Mouse (Mus musculus) layer of hippocampus, postnatal 14 days (tissue): ENCODE data around the gene Gcsh. TPM values are rescaled to one million over a fixed set of nuclear protein-coding genes. Genes with fewer than 3 reads are reported as not detected.

Experiments
- DNase-seq, 2 experiments: peaks; one replicate each; pipeline ENCODE4 v3.0.0; 2021 to 2022; ENCODE audit warnings: low spot score in 2 of 2, mixed read lengths in 1 of 2
- total RNA-seq, 2 experiments: library from RNA; stranded (reverse); gene quantifications; 2 replicates each; pipeline ENCODE4 v1.2.3; 2021

The Gcsh gene
- total RNA-seq, 2 experiments from 2014 or later, result 49.1 to 55.1 TPM

DNA sequence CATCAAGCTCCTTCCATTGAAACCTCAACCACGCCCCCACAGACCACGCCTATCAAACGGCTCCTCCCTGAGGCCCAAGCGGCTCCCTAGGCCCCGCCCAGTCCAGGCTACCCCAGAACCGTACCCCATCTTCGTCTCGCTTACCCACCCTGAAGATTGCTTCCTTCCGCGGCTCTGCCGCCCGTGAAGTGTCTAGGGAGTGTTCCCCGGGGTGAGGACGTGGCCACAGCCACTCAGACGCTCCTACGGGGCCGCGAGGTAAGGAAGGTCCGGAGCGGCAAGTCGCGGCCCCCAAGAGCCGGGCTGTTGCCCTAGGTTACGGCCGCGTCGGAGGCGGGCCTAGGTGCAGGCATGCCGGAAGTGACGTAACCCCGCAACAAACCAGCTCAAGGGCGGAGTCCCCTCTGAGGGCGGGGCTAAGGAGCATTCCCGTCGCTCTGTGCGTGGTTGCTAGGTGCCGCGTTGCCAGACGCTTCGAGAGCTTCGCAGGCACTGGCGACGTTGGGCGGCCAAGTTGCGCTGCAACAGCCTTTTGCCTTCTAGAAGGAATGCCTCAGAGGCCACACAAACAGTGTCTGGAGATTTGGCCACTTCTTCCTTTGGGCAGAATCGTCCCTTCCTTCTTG, 14.6 kb downstream of the Gcsh start, which contains the start of gene 1700030J22Rik:
Gene 1700030J22Rik, minus strand, starts transcription at position 329 of the 626 bp plus-strand sequence.
- DNase-seq, result peak; percentile 98

DNA sequence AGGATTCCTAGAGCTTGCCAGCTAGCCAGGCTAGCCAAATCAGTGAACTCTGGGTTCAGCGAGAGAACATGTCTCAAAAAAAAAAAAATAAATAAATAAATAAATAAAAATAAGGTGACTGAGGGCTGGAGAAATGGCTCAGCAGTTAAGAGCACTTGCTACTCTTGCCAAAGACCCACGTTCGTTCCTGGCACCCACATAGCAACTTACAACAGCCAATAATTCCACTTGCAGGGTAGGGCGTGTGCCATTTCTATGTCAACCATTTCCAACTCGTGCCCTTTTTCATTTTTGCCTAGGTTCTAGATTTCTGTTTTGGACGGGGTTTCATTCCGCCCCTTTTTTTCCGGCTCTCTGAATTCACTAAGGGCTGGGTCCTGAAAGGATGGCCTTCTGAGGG, 15.3 kb downstream of the Gcsh start:
- no peak for DNase-seq

DNA sequence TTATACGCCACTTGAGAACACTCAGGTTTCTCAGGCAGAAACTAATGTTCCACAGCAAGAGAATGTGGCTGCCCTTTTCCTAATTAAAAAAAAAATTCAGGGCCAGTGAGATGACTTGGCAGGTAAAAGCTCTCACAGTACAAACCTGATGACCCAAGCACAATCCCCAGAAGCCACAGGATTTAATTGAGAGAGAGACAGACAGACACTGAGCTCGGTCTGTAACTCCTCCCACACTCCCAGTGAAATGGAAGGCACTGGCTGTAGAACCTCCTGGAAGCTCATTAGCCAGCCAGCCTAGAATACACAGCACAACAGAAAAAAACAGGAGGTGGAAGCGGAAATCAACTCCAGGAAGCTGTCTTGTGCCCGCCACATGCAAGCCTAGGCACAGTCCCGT, 17.7 kb downstream of the Gcsh start:
- no peak for DNase-seq

DNA sequence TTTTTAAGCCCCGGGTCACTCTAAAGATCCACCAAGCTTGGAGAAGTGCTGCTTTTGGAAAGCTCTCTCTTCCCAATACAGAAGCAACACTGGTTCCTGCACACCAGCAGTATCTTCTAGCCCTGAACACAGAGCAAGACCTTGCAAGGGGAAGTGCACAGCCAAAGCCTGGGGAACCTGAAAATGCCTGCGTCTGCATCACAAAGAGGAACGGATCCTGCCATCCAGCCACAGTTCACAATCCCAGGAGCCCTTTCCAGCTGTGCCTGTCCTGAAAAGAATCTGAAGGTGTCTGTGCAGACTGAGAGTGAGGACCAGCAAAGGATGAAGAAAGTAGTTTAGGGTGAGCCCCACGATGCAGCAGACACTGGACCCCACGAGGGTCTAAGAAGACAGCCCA, 18.3 kb downstream of the Gcsh start:
- no peak for DNase-seq

GRCm38 (mm10) chr8:116969531-116969930, 23.8 kb downstream of the Gcsh start:
- no peak for DNase-seq

DNA sequence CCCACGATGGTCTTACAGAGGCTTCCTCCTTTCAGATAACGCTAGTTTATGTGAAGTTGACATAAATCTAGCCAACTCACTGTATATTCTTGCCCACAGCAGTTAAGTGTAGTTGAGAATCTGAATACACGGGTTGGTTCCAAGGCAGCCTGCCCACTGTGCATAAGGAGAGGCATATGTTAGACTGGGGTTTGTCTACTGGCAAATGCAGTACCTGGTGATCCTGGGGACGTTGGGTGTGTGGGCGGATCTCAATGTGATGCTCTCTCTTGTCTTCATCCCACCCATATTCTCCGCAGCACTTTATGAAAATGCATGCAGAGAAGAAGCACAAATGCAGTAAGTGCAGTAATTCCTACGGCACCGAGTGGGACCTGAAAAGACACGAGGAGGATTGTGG, 38.9 kb downstream of the Gcsh start:
- peak; percentile 34 to 83 for DNase-seq

- no peak for DNase-seq
Measured at GRCm38 (mm10) chr8:116952428-116952827, 40.9 kb downstream of the Gcsh start.

DNA sequence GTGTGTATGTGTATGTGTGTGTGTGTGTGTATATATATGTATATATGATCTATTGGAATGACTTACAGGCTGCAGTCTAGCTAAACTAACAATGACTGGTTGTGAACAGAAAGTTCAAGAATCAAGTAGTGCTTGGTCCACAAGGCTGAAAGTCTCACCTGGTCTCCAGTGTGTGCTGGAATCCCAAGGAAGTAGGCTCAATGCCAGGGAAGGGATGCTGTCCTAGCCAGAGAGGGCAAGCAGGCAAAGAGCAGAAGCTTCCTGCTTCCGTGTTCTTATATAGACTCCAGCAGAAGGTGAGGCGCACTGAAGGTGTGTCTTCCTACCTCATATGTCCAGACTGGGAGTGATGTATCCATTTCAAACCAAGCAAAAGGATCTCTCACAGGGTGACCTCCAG, 41.6 kb downstream of the Gcsh start:
- DNase-seq, result no peak

GRCm38 (mm10) chr8:116951369-116951768, 42.0 kb downstream of the Gcsh start:
- no peak for DNase-seq

- no peak for DNase-seq
Measured at GRCm38 (mm10) chr8:116947589-116947988, 45.7 kb downstream of the Gcsh start.

DNA sequence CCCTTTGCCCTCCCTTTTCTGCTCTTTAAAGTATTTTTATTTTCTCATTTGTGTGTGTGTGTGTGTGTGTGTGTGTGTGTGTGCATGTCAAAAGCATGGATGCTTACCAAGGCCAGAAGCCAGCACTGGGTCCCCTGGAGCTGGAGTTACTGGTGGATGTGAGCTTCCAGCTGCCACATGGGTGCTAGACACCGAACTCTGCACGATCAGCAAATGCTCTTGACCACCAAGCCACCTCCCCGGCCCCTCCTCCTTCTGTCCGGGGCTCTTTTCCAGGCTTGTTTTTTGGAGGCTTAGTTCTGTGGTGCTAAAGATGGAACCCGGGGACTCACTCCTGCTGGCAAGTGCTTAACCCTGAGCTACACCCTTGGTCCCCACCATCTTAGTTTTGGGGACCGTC, 46.5 kb downstream of the Gcsh start:
- no peak for DNase-seq

GRCm38 (mm10) chr8:116946268-116946838, 47.0 kb downstream of the Gcsh start:
- peak in 1 of 2 experiments; percentile 35 for DNase-seq

- DNase-seq, result no peak
Measured at GRCm38 (mm10) chr8:116945169-116945910, 48.0 kb downstream of the Gcsh start.

- no peak for DNase-seq
Measured at GRCm38 (mm10) chr8:116944385-116944696, 49.0 kb downstream of the Gcsh start.

DNA sequence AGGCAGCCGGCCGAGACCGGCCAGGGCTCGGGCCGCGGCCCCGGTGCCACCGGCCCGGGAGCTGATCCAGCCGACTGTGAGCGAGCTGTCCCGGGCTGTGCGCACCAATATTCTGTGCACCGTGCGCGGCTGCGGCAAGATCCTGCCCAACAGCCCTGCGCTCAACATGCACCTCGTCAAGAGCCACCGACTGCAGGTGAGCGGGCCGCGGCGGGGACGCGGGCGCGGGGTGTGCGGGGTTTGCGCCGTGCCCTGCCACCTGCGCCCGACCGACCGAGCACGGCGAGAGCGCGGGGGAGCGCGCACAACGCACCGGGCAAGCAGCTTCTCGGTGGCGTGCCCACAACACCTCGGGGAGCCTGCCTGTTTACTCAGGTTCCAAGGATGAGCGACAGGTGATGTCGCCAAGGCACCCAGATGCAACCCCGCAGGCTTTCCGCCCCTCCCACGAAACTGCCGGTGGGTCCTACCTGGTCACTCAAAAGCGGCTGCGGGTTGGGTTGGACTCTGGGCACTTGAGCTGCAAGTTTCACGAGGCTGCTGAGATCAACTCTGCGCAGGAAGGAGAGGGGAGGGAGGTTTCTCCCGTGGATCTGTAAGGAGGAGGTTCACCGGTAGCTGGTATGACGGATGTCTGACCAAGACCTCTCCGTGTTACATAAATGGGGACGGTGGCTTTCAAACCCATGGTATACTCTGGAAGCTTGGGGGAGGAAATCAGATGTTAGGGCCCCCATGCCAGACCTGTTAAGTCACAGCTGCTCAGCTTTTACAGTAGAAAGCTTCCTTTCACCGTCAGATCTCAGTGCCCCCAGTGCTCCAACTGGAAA, 49.6 kb downstream of the Gcsh start:
- peak in 1 of 2 experiments; percentile 28 for DNase-seq

DNA sequence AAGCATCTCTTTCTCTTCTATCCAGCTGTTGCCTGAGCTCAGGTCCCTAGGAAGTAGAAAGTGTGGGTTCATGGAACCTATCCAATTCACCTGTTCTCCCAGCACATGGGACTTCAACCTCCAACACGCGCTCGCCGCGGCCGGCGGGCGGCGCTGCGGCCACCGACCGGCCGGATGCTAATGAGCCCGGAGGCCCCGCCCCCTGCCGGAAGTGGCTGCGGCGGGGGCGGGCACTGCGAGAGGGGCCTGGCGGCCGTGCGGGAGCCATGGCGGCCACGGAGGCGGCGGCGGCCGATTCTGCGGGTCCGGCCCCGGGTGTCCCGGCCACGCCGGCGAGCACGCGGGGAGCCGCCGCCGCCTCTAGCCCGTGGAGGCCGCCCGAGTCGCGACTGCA, 50.2 kb downstream of the Gcsh start, which contains the start of gene Atmin:
Gene Atmin, plus strand, starts transcription at position 233 of the 394 bp plus-strand sequence.
- DNase-seq, result peak; percentile 69 to 77

GRCm38 (mm10) chr8:116942284-116943058, 50.9 kb downstream of the Gcsh start:
- DNase-seq, result no peak

GRCm38 (mm10) chr8:116935506-116935905, 57.8 kb downstream of the Gcsh start:
- DNase-seq, result no peak

GRCm38 (mm10) chr8:116934976-116935375, 58.4 kb downstream of the Gcsh start:
- no peak for DNase-seq
